Mouse (Mus musculus): ENCODE data around the gene Fkbp8. TPM values are rescaled to one million over a fixed set of nuclear protein-coding genes. Genes with fewer than 3 reads are reported as not detected.
A peak's percentile ranks its signal among the peaks of the same experiment; 100 is the strongest.

The Fkbp8 gene
- polyA plus RNA-seq, 1 experiment from 2014 or later = 278 TPM

GRCm38 (mm10) chr8:70511770-70512169, 15.8 kb upstream of the Fkbp8 start:
- ChIA-PET POLR2A (interaction anchor here (0.7 to 2.7 kb wide), 4 partner anchors 8 to 80 kb away, joined by 3 to 15 read pairs (median 4); partner anchors contain the start of gene Ell), CTCF (interaction anchor here (1.7 kb wide), 1 partner anchor 9 kb away, joined by 5 read pairs; no protein-coding TSS in a partner anchor)
- no peaks in the 10 kb centered on the region for H3K27me3 ChIP-seq
- no peak for ATAC-seq
- DNase-seq (ENCODE audit: low read depth, low spot score) = no peak
- TF ChIP-seq CTCF (IDR thresholded peaks at IDR 0.05) = no peak
- in situ Hi-C loops (cut with MboI; ENCODE audit: low pct_unique_long_range_greater_than_20kb) = no loop called here

GRCm38 (mm10) chr8:70512253-70512903, 15.1 kb upstream of the Fkbp8 start:
- POLR2A ChIA-PET = no interaction called here
- CTCF ChIA-PET = no interaction called here
- no peak for TF ChIP-seq CTCF (IDR thresholded peaks at IDR 0.05)
- ATAC-seq (no peak), DNase-seq (ENCODE audit: low read depth, low spot score) (no peak)
- in situ Hi-C loops (cut with MboI; ENCODE audit: low pct_unique_long_range_greater_than_20kb) = no loop called here
- H3K27me3 ChIP-seq = no peaks in the 10 kb centered on the region

- POLR2A ChIA-PET = no interaction called here
- no peak for DNase-seq (ENCODE audit: low read depth, low spot score)
- in situ Hi-C loops (cut with MboI; ENCODE audit: low pct_unique_long_range_greater_than_20kb) = no loop called here
These were observed 14.1 kb upstream of the Fkbp8 start for GRCm38 (mm10) chr8:70513441-70513840.

GRCm38 (mm10) chr8:70517940-70518643, 9.4 kb upstream of the Fkbp8 start:
- ChIA-PET CTCF (interaction anchor here (1.0 kb wide), 1 partner anchor 131 kb away, joined by 3 read pairs; no protein-coding TSS in a partner anchor), POLR2A (interaction anchor here (0.8 kb wide), 1 partner anchor 8 kb away, joined by 3 read pairs; the partner anchor contains the start of gene Uba52)
- TF ChIP-seq CTCF (IDR thresholded peaks at IDR 0.05) = no peak
- H3K27me3 ChIP-seq = no peaks in the 10 kb centered on the region
- in situ Hi-C loops (cut with MboI; ENCODE audit: low pct_unique_long_range_greater_than_20kb) = no loop called here
- no peak for DNase-seq (ENCODE audit: low read depth, low spot score)
- ATAC-seq = no peak

More at GRCm38 (mm10) chr8:70513441-70513840, 14.1 kb upstream of the Fkbp8 start:
- no peak for ATAC-seq
- CTCF ChIA-PET = no interaction called here
- TF ChIP-seq CTCF (IDR thresholded peaks at IDR 0.05) = no peak
- H3K27me3 ChIP-seq = no peaks in the 10 kb centered on the region

- no peak for TF ChIP-seq CTCF (IDR thresholded peaks at IDR 0.05)
- in situ Hi-C loops (cut with MboI; ENCODE audit: low pct_unique_long_range_greater_than_20kb) = no loop called here
- DNase-seq (ENCODE audit: low read depth, low spot score) = no peak
- ChIA-PET CTCF (interaction anchor here (1.7 to 1.9 kb wide), 2 partner anchors 10 to 12 kb away, joined by 4 to 5 read pairs; partner anchors contain the start of gene Rex1bd), POLR2A (interaction anchor here (0.8 to 1.8 kb wide), 2 partner anchors 7 to 9 kb away, joined by 3 to 5 read pairs; partner anchors contain the start of gene Uba52)
- no peaks in the 10 kb centered on the region for H3K27me3 ChIP-seq
- ATAC-seq = no peak
These were observed 8.5 kb upstream of the Fkbp8 start for GRCm38 (mm10) chr8:70519043-70519442.

- H3K27me3 ChIP-seq = no peaks in the 10 kb centered on the region
- CTCF ChIA-PET = interaction anchor here (0.9 to 1.9 kb wide), 3 partner anchors 10 to 14 kb away, joined by 3 to 5 read pairs (median 4); partner anchors contain the start of gene Rex1bd
- DNase-seq (ENCODE audit: low read depth, low spot score) = no peak
- TF ChIP-seq CTCF (IDR thresholded peaks at IDR 0.05) = no peak
- POLR2A ChIA-PET = interaction anchor here (1.1 to 1.8 kb wide), 2 partner anchors 8 to 10 kb away, joined by 3 to 5 read pairs; no protein-coding TSS in a partner anchor
- in situ Hi-C loops (cut with MboI; ENCODE audit: low pct_unique_long_range_greater_than_20kb) = no loop called here
- no peak for ATAC-seq
These were observed 7.9 kb upstream of the Fkbp8 start for GRCm38 (mm10) chr8:70519606-70520005.

GRCm38 (mm10) chr8:70522592-70523403, 4.7 kb upstream of the Fkbp8 start:
- ChIA-PET CTCF (no interaction called here), POLR2A (interaction anchor here (1.0 kb wide), 2 partner anchors 13 to 14 kb away, joined by 3 read pairs; partner anchors contain the start of gene Uba52)
- ATAC-seq = peak; percentile 68
- no peaks in the 10 kb centered on the region for H3K27me3 ChIP-seq
- TF ChIP-seq CTCF (IDR thresholded peaks at IDR 0.05) = no peak
- in situ Hi-C loops (cut with MboI; ENCODE audit: low pct_unique_long_range_greater_than_20kb) = no loop called here
- peak; percentile 86 for DNase-seq (ENCODE audit: low read depth, low spot score)

GRCm38 (mm10) chr8:70527111-70527511, 413 bp upstream of the Fkbp8 start:
- H3K27me3 ChIP-seq = no peaks in the 10 kb centered on the region
- ChIA-PET POLR2A (interaction anchor here (1.3 to 4.8 kb wide), 4 partner anchors 11 to 82 kb away, joined by 4 to 24 read pairs (median 6); partner anchors contain the start of genes Ell, Rex1bd and Uba52), CTCF (interaction anchor here (1.4 to 3.5 kb wide), 3 partner anchors 10 to 79 kb away, joined by 3 to 20 read pairs (median 14); partner anchors contain the start of gene Ell)
- no peak for TF ChIP-seq CTCF (IDR thresholded peaks at IDR 0.05)
- no peak for ATAC-seq
- in situ Hi-C loops (cut with MboI; ENCODE audit: low pct_unique_long_range_greater_than_20kb) = no loop called here
- no peak for DNase-seq (ENCODE audit: low read depth, low spot score)

GRCm38 (mm10) chr8:70528182-70528797, 766 bp downstream of the Fkbp8 start:
- DNase-seq (ENCODE audit: low read depth, low spot score) (no peak), ATAC-seq (no peak)
- H3K27me3 ChIP-seq = no peaks in the 10 kb centered on the region
- TF ChIP-seq CTCF (IDR thresholded peaks at IDR 0.05) = no peak
- POLR2A ChIA-PET = interaction anchor here (0.5 to 4.8 kb wide), 4 partner anchors 10 to 81 kb away, joined by 3 to 24 read pairs (median 6); partner anchors contain the start of genes Ell and Rex1bd
- CTCF ChIA-PET = interaction anchor here (1.9 to 2.8 kb wide), 2 partner anchors 8 to 9 kb away, joined by 5 to 20 read pairs; partner anchors contain the start of gene Ell
- in situ Hi-C loops (cut with MboI; ENCODE audit: low pct_unique_long_range_greater_than_20kb) = no loop called here

All from Patski (cell line).